Mouse (Mus musculus) heart, embryonic 11.5 days (tissue): ENCODE results near the gene Cpxm1. TPM values are rescaled to one million over a fixed set of nuclear protein-coding genes. Genes with fewer than 3 reads are reported as not detected.

Experiments used
- ATAC-seq: fragments of 200-750 bp; cut with Nextera tagmentation; replicated peaks from 2 replicates; pipeline ENCODE4 v1.8.0; 2017; ENCODE audit warnings: moderate library complexity; ENCODE audit not compliant: insufficient number of reproducible peaks, low FRiP score, low TSS enrichment
- H3K27ac ChIP-seq: fragments of 300-500 bp; sonication (generic); 2 replicates; pipeline ENCODE4 v1.5.1; 2014; ENCODE audit warnings: mild to moderate bottlenecking, low read depth, low read length
- H3K27me3 ChIP-seq: fragments of 300-500 bp; sonication (generic); 2 replicates; pipeline ENCODE4 v1.6.1; 2014; ENCODE audit warnings: mild to moderate bottlenecking, low read length, mixed read lengths; ENCODE audit not compliant: control insufficient read depth, insufficient read depth
- H3K36me3 ChIP-seq: fragments of 300-500 bp; sonication (generic); 2 replicates; pipeline ENCODE4 v1.6.1; 2014; ENCODE audit warnings: mild to moderate bottlenecking, low read length, moderate library complexity, mixed read lengths; ENCODE audit not compliant: control insufficient read depth, insufficient read depth
- H3K4me1 ChIP-seq: fragments of 300-500 bp; sonication (generic); 2 replicates; pipeline ENCODE4 v1.6.1; 2014; ENCODE audit warnings: low read length; ENCODE audit not compliant: control insufficient read depth, insufficient read depth
- H3K4me2 ChIP-seq: fragments of 300-500 bp; sonication (generic); 2 replicates; pipeline ENCODE4 v1.6.1; 2014; ENCODE audit warnings: mild to moderate bottlenecking, moderate library complexity
- H3K4me3 ChIP-seq: fragments of 300-500 bp; sonication (generic); 2 replicates; pipeline ENCODE4 v1.5.1; 2014; ENCODE audit warnings: low read depth, low read length
- H3K9ac ChIP-seq: fragments of 300-500 bp; sonication (generic); 2 replicates; pipeline ENCODE4 v1.6.1; 2014; ENCODE audit warnings: mild to moderate bottlenecking, low read depth, low read length, moderate library complexity
- H3K9me3 ChIP-seq: fragments of 300-500 bp; sonication (generic); replicated peaks from 2 replicates; pipeline ENCODE4 v1.6.1; 2016; ENCODE audit warnings: low read length; ENCODE audit not compliant: control insufficient read depth
- WGBS: fragments of 180-500 bp; shearing (Covaris S2); extraction: QIAGEN DNeasy Blood & Tissue Kit; methylation state at CpG from one replicate; pipeline ENCODE4 v1.1.7; 2014; ENCODE audit not compliant: insufficient replicate concordance; 5-methylcytosine and 5-hydroxymethylcytosine counted together
- polyA plus RNA-seq: library from polyadenylated mRNA; unstranded; fragments of >200 nt; fragmentation: Nextera tagmentation; extraction: Ambion mirVana; gene quantifications from 2 replicates; pipeline ENCODE4 v1.2.1, GENCODE M21; 2014

Gene Cpxm1
- polyA plus RNA-seq, 1 experiment from 2014 or later = 27.0 TPM

DNA sequence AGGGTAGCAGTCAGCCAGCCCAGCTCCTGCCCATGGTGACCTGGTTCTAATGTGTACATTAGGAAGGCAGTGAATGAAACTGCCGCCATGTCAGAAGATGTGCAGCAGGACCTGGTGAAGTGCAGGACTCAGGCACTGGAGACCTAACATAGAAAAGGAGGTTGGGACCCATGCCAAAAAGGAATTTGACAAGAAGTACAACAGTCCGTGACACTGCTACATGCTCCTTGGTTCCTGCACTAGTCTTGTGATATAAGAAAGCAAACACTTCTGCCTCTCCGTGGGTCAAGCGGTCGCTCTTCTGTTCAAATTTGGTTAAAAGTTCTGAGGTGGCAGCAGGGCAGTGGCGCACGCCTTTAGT lies 56.2 kb downstream of the Cpxm1 start:
- no peaks in the 10 kb centered on the region for H3K4me1 ChIP-seq
- no peaks in the 10 kb centered on the region for H3K36me3 ChIP-seq
- no peak overlapping the region for H3K9ac ChIP-seq
- no peak for ATAC-seq
- H3K27ac ChIP-seq = no peak overlapping the region
- WGBS = 82% methylated on average over 7 of the region's 7 CpGs
- H3K4me2 ChIP-seq = no peak overlapping the region
- H3K27me3 ChIP-seq = peaks cover 5% of the 10 kb centered on the region; the same call in 1 of the 2 replicates
- H3K9me3 ChIP-seq = no peaks in the 10 kb centered on the region
- H3K4me3 ChIP-seq = no peak overlapping the region

Other genes starting within 250 kb of the Cpxm1 start
- gene Snrpb, start 218.2 kb downstream of the Cpxm1 start, polyA plus RNA-seq = 455 and 479 TPM in 2 replicates
- not detected in 2 replicates for gene Tmc2, start 202.4 kb downstream of the Cpxm1 start, polyA plus RNA-seq
- 181 and 200 TPM in 2 replicates for gene Nop56, start 123.1 kb downstream of the Cpxm1 start, polyA plus RNA-seq
- 234 and 249 TPM in 2 replicates for gene Idh3b, start 113.0 kb downstream of the Cpxm1 start, polyA plus RNA-seq
- 0.58 and 1.1 TPM in 2 replicates for gene Ebf4, start 102.4 kb downstream of the Cpxm1 start, polyA plus RNA-seq
- gene Gm28372, start 7.7 kb upstream of the Cpxm1 start, polyA plus RNA-seq = not detected in 2 replicates
- not detected in 2 replicates for gene 1700020A23Rik, start 7.7 kb upstream of the Cpxm1 start, polyA plus RNA-seq
- not detected in 2 replicates for gene Tmem239, start 8.9 kb upstream of the Cpxm1 start, polyA plus RNA-seq
- gene Vps16, start 26.8 kb upstream of the Cpxm1 start, polyA plus RNA-seq = 45.1 and 52.0 TPM in 2 replicates
- 7.4 and 7.9 TPM in 2 replicates for gene Pced1a, start 27.1 kb upstream of the Cpxm1 start, polyA plus RNA-seq
- gene Ptpra, start 52.7 kb upstream of the Cpxm1 start, polyA plus RNA-seq = 72.9 and 79.7 TPM in 2 replicates
- gene Mrps26, start 166.2 kb upstream of the Cpxm1 start, polyA plus RNA-seq = 78.4 and 79.9 TPM in 2 replicates
- not detected in 2 replicates for gene Oxt, start 178.6 kb upstream of the Cpxm1 start, polyA plus RNA-seq
- gene Avp, start 185.0 kb upstream of the Cpxm1 start, polyA plus RNA-seq = 1.1 and 1.3 TPM in 2 replicates
- gene Fastkd5, start 232.5 kb upstream of the Cpxm1 start, polyA plus RNA-seq = 18.8 and 19.7 TPM in 2 replicates
- gene Ubox5, start 232.5 kb upstream of the Cpxm1 start, polyA plus RNA-seq = 8.9 and 10.4 TPM in 2 replicates
- gene Lzts3, start 245.2 kb upstream of the Cpxm1 start, polyA plus RNA-seq = 0.66 and 0.69 TPM in 2 replicates